Mouse (Mus musculus): ENCODE data around the gene 4930572O03Rik.
A peak's percentile ranks its signal among the peaks of the same experiment; 100 is the strongest.
"Not testable (repeated sequence)": the region's sequence is repeated elsewhere in the genome, so short reads cannot be mapped to it uniquely, and the experiment has no call there.

4930572O03Rik gene

GRCm38 (mm10) chr5:15616195-15616594 lies 40.7 kb downstream of the 4930572O03Rik start:
- not testable (repeated sequence) for DNase-seq

- not testable (repeated sequence) for DNase-seq
These were observed 46.2 kb downstream of the 4930572O03Rik start for GRCm38 (mm10) chr5:15610695-15611094.

- DNase-seq = peak; percentile 11
These were observed 50.2 kb downstream of the 4930572O03Rik start for GRCm38 (mm10) chr5:15606677-15607076.

GRCm38 (mm10) chr5:15603585-15603984 lies 53.3 kb downstream of the 4930572O03Rik start:
- DNase-seq = not testable (repeated sequence)

- not testable (repeated sequence) for DNase-seq
These were observed 53.9 kb downstream of the 4930572O03Rik start for GRCm38 (mm10) chr5:15603008-15603407.

GRCm38 (mm10) chr5:15602424-15602947 lies 54.4 kb downstream of the 4930572O03Rik start:
- DNase-seq = not testable (repeated sequence)
